Mouse (Mus musculus) mature B cell (primary cell): ENCODE results near the gene Gstp3.
"Not testable (repeated sequence)": the region's sequence is repeated elsewhere in the genome, so short reads cannot be mapped to it uniquely, and the experiment has no call there.

Source experiments
- in situ Hi-C: fragments of 300-500 bp; cut with MboI; formaldehyde crosslinking; loops from 2 replicates; pipeline ENCODE4 v1.14.3; 2019

Gstp3 gene

GRCm38 (mm10) chr19:4089128-4089527, 29.8 kb upstream of the Gstp3 start:
- in situ Hi-C loops = no loop called here

DNA sequence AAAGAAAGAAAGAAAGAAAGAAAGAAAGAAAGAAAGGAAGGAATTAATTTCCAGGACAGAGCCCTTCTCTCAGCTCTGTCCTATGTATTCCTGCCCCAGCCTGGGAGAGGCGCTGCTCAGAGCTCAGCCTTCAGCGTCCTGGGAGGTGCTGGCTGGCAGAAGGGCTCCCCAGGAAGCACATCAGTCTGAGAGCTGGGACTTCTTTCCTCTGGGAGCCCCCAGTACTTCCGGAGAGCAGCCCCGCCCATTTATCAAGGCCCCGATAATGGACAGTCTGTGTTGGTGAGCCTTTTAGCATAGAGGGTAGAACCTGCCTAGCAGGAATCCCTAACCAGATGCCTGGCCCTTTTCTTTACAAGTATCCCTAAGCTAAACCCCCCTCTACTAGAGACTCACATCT, 28.8 kb upstream of the Gstp3 start:
- in situ Hi-C loops = no loop called here

- in situ Hi-C loops = no loop called here
Observed at GRCm38 (mm10) chr19:4087090-4087489, 27.7 kb upstream of the Gstp3 start.

DNA sequence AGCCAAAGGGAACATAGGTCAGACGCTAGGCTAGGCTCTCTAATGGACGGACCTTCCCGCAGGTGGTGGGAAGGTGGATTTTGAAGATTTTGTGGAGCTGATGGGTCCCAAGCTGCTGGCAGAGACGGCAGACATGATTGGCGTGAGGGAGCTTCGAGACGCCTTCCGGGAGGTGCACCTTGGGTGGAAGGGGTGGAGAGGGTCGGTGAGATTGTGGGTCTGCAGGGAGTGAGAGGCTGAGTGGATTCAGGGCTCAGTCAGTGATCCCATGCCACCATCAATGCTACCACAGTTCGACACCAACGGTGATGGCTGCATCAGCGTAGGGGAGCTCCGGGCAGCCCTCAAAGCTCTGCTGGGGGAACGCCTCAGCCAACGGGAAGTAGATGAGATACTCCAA, 26.8 kb upstream of the Gstp3 start:
- in situ Hi-C loops = no loop called here

DNA sequence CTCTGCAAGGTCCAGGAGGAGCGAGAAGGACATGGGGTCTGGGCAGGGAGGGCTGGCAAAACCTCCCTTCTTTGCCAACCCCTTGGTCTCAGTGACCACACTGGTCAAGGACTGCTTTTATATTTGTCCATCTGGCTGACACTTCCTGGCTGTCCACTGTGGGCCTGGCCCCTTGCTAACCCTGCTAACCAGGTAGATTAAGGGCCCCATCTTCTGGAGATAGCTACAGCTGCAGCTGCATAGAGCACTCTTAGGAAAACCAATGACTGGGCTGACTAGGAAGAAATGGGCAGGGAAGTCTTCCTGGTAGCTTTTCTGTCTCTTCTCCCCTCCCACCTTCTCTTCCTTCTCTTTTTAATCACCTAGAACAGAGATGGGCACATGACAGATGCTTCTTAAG, 25.6 kb upstream of the Gstp3 start:
- in situ Hi-C loops = no loop called here

DNA sequence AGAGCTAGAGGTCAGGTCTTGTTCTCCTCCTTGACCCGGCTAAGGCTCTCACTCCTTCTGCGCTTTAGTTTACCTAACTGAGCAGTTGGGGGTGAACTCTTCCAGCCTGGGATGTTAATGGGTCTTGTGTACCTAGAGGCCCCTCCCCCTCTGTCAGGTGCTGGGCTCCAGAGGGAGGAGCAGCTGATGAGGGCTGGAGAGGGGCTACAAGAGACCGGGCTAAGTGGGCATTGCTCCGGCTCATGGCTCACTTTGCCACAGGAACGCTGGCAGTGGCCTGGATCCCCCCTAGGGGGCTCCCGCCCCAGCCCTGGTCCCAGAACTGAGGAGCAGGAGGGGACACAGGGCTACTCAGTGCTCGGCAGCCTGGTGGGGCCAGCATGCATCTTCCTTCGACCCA, 24.5 kb upstream of the Gstp3 start:
- in situ Hi-C loops = no loop called here

- in situ Hi-C loops = no loop called here
Observed at GRCm38 (mm10) chr19:4083316-4083715, 23.9 kb upstream of the Gstp3 start.

DNA sequence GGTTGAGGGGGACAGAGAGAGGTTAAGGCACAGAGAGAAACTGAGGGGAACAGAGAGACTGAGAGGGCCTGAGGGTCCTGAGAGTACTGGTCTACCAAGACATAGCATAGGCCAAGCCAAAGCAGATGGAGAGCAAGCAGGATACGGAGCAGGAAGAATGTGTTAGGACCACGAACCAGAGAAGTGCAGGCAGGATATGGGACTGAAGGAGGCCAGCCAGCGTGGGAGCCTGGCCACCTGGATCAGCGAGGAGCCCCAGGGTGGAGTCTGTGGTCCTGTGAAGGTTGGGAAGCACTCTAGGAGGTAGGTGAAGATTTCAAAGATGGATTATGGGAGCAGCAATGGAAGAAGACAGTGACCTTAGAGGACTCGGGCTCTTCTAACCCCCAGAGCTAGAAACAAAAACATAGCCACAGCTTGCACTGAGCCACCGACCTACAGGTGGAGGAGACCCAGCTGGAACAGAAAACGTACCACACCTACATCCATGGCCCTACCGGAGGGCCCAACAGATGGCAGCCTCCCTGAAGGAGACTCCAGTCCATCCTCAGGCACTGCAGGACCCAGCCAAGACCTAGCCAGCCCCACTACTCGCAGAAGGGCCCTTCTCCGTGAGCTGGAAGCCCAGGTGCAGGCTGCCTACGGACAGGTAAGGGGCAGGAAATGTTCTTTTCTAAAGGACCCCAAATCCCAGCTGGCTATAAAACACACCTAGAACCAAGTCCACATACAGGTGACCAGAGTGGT, 23.0 kb upstream of the Gstp3 start:
- in situ Hi-C loops = no loop called here

DNA sequence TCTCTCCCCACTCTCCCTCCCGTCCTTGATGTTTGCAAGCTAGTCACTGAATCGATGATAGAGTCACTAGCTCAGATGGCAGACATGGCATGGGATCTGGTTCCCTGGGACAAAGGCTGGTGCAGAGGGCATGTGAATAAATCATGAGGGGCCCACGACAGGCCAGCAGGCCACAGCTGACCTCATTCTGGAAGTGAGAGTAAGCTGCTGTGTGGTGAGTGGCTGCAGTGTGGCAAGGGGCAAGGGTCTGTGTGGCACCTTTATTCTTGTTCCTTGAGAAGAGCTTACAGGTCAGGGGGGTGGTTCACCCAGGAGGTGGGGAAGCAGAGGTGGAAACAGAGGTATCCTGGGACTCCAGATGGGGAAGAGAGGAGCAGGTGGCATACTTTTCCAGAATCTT, 22.0 kb upstream of the Gstp3 start, which contains the start of gene Cabp2:
Cabp2 (plus strand) TSS at position 185 of the 400 bp plus-strand sequence.
- in situ Hi-C loops = no loop called here

DNA sequence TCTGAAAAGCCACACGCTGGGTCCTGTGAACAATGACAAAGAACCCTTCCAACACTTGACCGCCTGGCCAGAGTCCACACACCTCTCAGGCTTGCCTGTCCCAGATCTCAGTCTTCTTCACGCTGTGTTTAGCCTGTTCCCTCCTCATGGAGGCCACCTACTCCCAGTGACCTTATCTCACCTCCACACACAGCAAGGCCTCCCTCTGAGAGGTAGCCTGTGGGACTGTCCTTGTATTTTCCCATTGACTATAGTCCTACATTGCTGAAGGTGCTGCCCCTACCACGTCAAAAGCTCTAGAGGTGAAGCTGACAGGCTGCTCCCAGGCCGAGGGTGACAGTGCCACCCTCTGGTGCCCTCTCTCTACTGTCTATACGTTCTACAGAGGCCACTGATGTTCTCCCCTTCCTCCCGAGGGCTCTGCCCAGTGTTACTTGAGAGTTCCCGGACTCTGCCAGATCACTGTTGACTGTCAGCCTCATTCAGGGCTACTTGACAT, 21.2 kb upstream of the Gstp3 start:
- in situ Hi-C loops = no loop called here

GRCm38 (mm10) chr19:4079594-4079993, 20.2 kb upstream of the Gstp3 start:
- in situ Hi-C loops = no loop called here

DNA sequence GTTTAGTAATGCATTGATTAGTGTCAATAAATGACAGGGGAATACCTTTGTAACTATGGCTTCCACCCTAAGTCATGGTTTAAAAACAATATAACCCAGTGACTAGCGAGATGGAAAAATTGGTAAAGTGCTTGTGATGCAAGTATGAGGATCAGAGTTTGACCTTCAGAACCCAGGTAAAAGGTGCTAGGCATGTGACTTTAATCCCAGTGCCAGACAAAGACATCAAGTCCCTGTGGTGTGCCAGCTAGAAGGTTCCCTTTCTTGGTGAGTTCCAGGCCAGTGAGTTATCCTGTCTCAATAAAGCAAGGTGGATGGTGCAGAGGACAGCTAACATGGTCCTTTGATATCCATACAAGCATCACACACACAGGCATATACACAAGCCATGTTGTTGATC, 16.2 kb upstream of the Gstp3 start:
- in situ Hi-C loops = no loop called here

DNA sequence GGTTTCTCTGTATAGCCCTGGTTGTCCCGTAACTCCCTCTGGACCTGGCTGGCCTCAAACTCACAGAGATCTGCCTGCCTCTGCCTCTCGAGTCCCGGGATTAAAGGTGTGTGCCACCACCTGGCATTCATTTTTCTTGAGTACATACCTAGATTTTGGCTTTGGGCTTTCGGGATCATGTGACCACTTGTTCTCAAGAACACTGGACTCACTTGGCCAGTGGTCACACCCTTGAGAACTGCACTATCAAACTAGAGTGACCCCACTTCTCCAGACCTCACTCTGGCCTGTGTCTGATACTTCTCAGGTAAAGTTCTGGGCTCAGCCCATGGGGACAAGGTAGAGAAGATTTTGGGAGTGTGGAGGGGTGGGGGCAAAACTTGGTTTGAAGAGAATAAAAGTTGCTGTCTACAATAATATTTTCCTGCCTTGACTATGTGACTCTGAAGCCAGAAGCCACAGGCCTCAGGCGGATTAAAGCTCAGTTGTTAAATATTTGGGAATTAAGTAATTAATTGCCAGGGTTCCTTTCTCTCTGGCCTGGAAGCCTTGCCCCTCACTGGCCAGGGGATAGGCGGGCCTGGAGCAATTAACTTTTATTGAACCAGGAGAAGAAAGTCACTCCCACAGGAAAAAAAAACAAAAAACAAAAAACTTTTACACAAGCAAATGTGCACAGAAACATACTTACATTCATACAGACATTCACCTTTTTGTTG, 13.5 kb upstream of the Gstp3 start:
- in situ Hi-C loops = no loop called here

- in situ Hi-C loops = no loop called here
Observed at GRCm38 (mm10) chr19:4071406-4071805, 12.0 kb upstream of the Gstp3 start.

GRCm38 (mm10) chr19:4070756-4071155, 11.4 kb upstream of the Gstp3 start:
- in situ Hi-C loops = no loop called here

GRCm38 (mm10) chr19:4070311-4070710, 10.9 kb upstream of the Gstp3 start:
- in situ Hi-C loops = no loop called here

GRCm38 (mm10) chr19:4068717-4069410, 9.5 kb upstream of the Gstp3 start:
- in situ Hi-C loops = no loop called here

GRCm38 (mm10) chr19:4068242-4068641, 8.9 kb upstream of the Gstp3 start:
- in situ Hi-C loops = not testable (repeated sequence)

DNA sequence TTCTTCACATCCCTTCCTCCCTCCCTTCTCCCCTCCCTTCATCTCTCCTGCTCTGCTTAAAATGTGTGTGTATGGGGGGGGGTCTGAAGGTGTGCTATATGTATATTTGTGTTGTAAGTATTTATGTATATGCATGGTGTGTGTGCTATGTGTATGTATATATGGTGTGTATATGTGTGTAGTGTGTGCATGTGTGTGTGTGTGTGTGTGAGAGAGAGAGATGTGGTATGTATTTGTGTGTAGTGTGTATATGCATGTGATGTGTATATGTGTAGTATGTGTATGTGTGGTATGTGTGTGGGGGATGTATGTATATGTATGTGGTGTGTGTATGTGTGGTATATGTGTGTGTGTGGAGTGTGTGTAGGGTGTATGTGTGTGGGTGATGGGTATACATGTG, 7.5 kb upstream of the Gstp3 start:
- in situ Hi-C loops = no loop called here

GRCm38 (mm10) chr19:4066280-4066679, 6.9 kb upstream of the Gstp3 start:
- in situ Hi-C loops = no loop called here

- in situ Hi-C loops = not testable (repeated sequence)
Observed at GRCm38 (mm10) chr19:4064501-4064900, 5.1 kb upstream of the Gstp3 start.

- in situ Hi-C loops = not testable (repeated sequence)
Observed at GRCm38 (mm10) chr19:4063357-4063756, 4.0 kb upstream of the Gstp3 start.
